Mouse (Mus musculus): ENCODE measurements around the gene Prss32. TPM values are rescaled to one million over a fixed set of nuclear protein-coding genes. Genes with fewer than 3 reads are reported as not detected.
A peak's percentile ranks its signal among the peaks of the same experiment; 100 is the strongest.

Prss32 gene
- total and polyA plus RNA-seq, 2 experiments from 2014 or later, result 0.25 TPM; not detected in 1

GRCm38 (mm10) chr17:23822094-23822493 is 21.6 kb upstream of the Prss32 start:
- no peak for DNase-seq (ENCODE audit: low spot score)
- TF ChIP-seq CTCF (IDR thresholded peaks at IDR 0.05; ENCODE audit: low read depth), result no peak
- Histone ChIP-seq H3K27me3 (ENCODE audit: insufficient read depth, low read length) (no peaks in the 10 kb centered on the region), H3K4me1 (ENCODE audit: insufficient read depth, low read length) (peaks cover 2% of the 10 kb centered on the region), H3K9ac (replicated peaks; ENCODE audit: low read length) (no peak overlapping the region), H3K36me3 (ENCODE audit: insufficient read depth, low read length) (peaks cover 91% of the 10 kb centered on the region), H3K4me3 (ENCODE audit: low read length) (no peak overlapping the region), H3K27ac (no peak overlapping the region), H3K4me2 (ENCODE audit: low read depth, low read length) (no peak overlapping the region), H3K9me3 (ENCODE audit: low read length) (no peaks in the 10 kb centered on the region)
- WGBS, result 87% methylated on average over 6 of the region's 6 CpGs
- ATAC-seq, result no peak

GRCm38 (mm10) chr17:23823018-23823417 is 20.6 kb upstream of the Prss32 start:
- no peak overlapping the region for H3K27ac ChIP-seq
- no peak for DNase-seq (ENCODE audit: low spot score)
- H3K4me2 ChIP-seq (ENCODE audit: low read depth, low read length), result no peak overlapping the region
- ATAC-seq, result 0 out of 2 replicates have a peak, but pooled peaks have one; percentile 22
- WGBS, result 85% methylated on average over 16 of the region's 16 CpGs
- H3K27me3 ChIP-seq (ENCODE audit: insufficient read depth, low read length), result no peaks in the 10 kb centered on the region
- no peak overlapping the region for H3K9ac ChIP-seq (replicated peaks; ENCODE audit: low read length)
- H3K4me3 ChIP-seq (ENCODE audit: low read length), result no peak overlapping the region
- no peaks in the 10 kb centered on the region for H3K9me3 ChIP-seq (ENCODE audit: low read length)
- peaks cover 7% of the 10 kb centered on the region for H3K4me1 ChIP-seq (ENCODE audit: insufficient read depth, low read length)
- H3K36me3 ChIP-seq (ENCODE audit: insufficient read depth, low read length), result peaks cover 82% of the 10 kb centered on the region
- no peak for TF ChIP-seq CTCF (IDR thresholded peaks at IDR 0.05; ENCODE audit: low read depth)

GRCm38 (mm10) chr17:23823614-23824013 is 20.0 kb upstream of the Prss32 start:
- Histone ChIP-seq H3K36me3 (ENCODE audit: insufficient read depth, low read length) (peaks cover 76% of the 10 kb centered on the region), H3K9me3 (ENCODE audit: low read length) (no peaks in the 10 kb centered on the region), H3K4me1 (ENCODE audit: insufficient read depth, low read length) (peaks cover 7% of the 10 kb centered on the region), H3K9ac (replicated peaks; ENCODE audit: low read length) (no peak overlapping the region), H3K27ac (no peak overlapping the region), H3K4me2 (ENCODE audit: low read depth, low read length) (no peak overlapping the region), H3K4me3 (ENCODE audit: low read length) (no peak overlapping the region), H3K27me3 (ENCODE audit: insufficient read depth, low read length) (no peaks in the 10 kb centered on the region)
- 89% methylated on average over 12 of the region's 12 CpGs for WGBS
- no peak for DNase-seq (ENCODE audit: low spot score)
- no peak for TF ChIP-seq CTCF (IDR thresholded peaks at IDR 0.05; ENCODE audit: low read depth)
- no peak for ATAC-seq

- DNase-seq (ENCODE audit: low spot score), result no peak
- Histone ChIP-seq H3K4me3 (ENCODE audit: low read length) (no peak overlapping the region), H3K27ac (no peak overlapping the region), H3K9ac (replicated peaks; ENCODE audit: low read length) (no peak overlapping the region), H3K36me3 (ENCODE audit: insufficient read depth, low read length) (peaks cover 56% of the 10 kb centered on the region), H3K9me3 (ENCODE audit: low read length) (no peaks in the 10 kb centered on the region), H3K27me3 (ENCODE audit: insufficient read depth, low read length) (no peaks in the 10 kb centered on the region), H3K4me2 (ENCODE audit: low read depth, low read length) (no peak overlapping the region), H3K4me1 (ENCODE audit: insufficient read depth, low read length) (peaks cover 7% of the 10 kb centered on the region)
- TF ChIP-seq CTCF (IDR thresholded peaks at IDR 0.05; ENCODE audit: low read depth), result no peak
- 92% methylated on average over 4 of the region's 4 CpGs for WGBS
- no peak for ATAC-seq
Measured at GRCm38 (mm10) chr17:23825591-23825990, 18.1 kb upstream of the Prss32 start.

GRCm38 (mm10) chr17:23828271-23829001 is 15.2 kb upstream of the Prss32 start:
- WGBS, result under 1% methylated on average over 47 of the region's 47 CpGs
- Histone ChIP-seq H3K27ac (peak overlapping the region; percentile 86), H3K9me3 (ENCODE audit: low read length) (no peaks in the 10 kb centered on the region), H3K4me1 (ENCODE audit: insufficient read depth, low read length) (peaks cover 7% of the 10 kb centered on the region), H3K27me3 (ENCODE audit: insufficient read depth, low read length) (no peaks in the 10 kb centered on the region), H3K4me3 (ENCODE audit: low read length) (peak overlapping the region; percentile 82), H3K36me3 (ENCODE audit: insufficient read depth, low read length) (peaks cover 32% of the 10 kb centered on the region), H3K4me2 (ENCODE audit: low read depth, low read length) (peak overlapping the region; percentile 83), H3K9ac (replicated peaks; ENCODE audit: low read length) (peak overlapping the region; percentile 84)
- peak; percentile 80 for ATAC-seq
- peak; percentile 52 for DNase-seq (ENCODE audit: low spot score)
- peak; percentile 49 for TF ChIP-seq CTCF (IDR thresholded peaks at IDR 0.05; ENCODE audit: low read depth)

- peak; percentile 96 for DNase-seq (ENCODE audit: low spot score)
- peaks cover 7% of the 10 kb centered on the region for H3K4me1 ChIP-seq (ENCODE audit: insufficient read depth, low read length)
- no peaks in the 10 kb centered on the region for H3K9me3 ChIP-seq (ENCODE audit: low read length)
- ATAC-seq, result peak; percentile 96
- H3K9ac ChIP-seq (replicated peaks; ENCODE audit: low read length), result peak within 1 kb of the TSS; percentile 84
- peak within 1 kb of the TSS; percentile 83 for H3K4me2 ChIP-seq (ENCODE audit: low read depth, low read length)
- H3K27me3 ChIP-seq (ENCODE audit: insufficient read depth, low read length), result no peaks in the 10 kb centered on the region
- 2% methylated on average over 23 of the region's 42 CpGs for WGBS
- TF ChIP-seq CTCF (IDR thresholded peaks at IDR 0.05; ENCODE audit: low read depth), result peak; percentile 76
- H3K27ac ChIP-seq, result peak within 1 kb of the TSS; percentile 86
- peaks cover 25% of the 10 kb centered on the region; the same call in 1 of the 2 replicates for H3K36me3 ChIP-seq (ENCODE audit: insufficient read depth, low read length)
- H3K4me3 ChIP-seq (ENCODE audit: low read length), result peak within 1 kb of the TSS; percentile 82
Measured at GRCm38 (mm10) chr17:23829064-23829619, 14.5 kb upstream of the Prss32 start, which contains the start of gene Elob. Elob (minus strand) TSS chr17:23829136.

GRCm38 (mm10) chr17:23831201-23831600 is 12.5 kb upstream of the Prss32 start:
- H3K4me2 ChIP-seq (ENCODE audit: low read depth, low read length), result no peak overlapping the region
- peaks cover 6% of the 10 kb centered on the region; the same call in 1 of the 2 replicates for H3K36me3 ChIP-seq (ENCODE audit: insufficient read depth, low read length)
- H3K27me3 ChIP-seq (ENCODE audit: insufficient read depth, low read length), result no peaks in the 10 kb centered on the region
- H3K9ac ChIP-seq (replicated peaks; ENCODE audit: low read length), result no peak overlapping the region
- TF ChIP-seq CTCF (IDR thresholded peaks at IDR 0.05; ENCODE audit: low read depth), result no peak
- 100% methylated on average over 1 of the region's 1 CpGs for WGBS
- H3K9me3 ChIP-seq (ENCODE audit: low read length), result no peaks in the 10 kb centered on the region
- peaks cover 7% of the 10 kb centered on the region for H3K4me1 ChIP-seq (ENCODE audit: insufficient read depth, low read length)
- ATAC-seq (no peak), DNase-seq (ENCODE audit: low spot score) (no peak)
- H3K27ac ChIP-seq, result no peak overlapping the region
- no peak overlapping the region for H3K4me3 ChIP-seq (ENCODE audit: low read length)
